Comparison of ENCODE assay signal across 14 mouse cellular contexts in the genomic region with DNA sequence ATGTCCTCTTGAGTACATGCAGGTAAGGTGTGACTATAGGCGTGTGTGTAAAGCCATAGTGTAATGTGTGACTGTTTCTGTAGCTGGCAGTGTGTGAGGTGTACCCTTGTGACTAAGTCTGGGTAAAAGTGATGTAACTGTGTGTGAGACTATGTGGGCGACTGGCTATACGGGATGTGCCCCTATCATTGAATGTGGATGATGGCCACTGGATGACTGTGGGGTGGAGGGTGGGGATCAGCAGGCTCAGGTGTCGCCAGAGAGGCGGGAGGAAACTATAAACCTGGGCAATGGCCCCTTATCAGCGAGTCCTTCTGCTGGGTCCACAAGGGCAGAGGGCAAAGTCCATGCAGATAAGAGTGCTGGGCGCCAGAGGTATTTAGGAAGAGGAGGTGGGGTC. TPM values are rescaled to one million over a fixed set of nuclear protein-coding genes. Genes with fewer than 3 reads are reported as not detected.
DNase-seq lines count a peak whose midpoint lies in the region; ATAC-seq and TF ChIP-seq lines count a peak whose summit lies in the region.
"Had no signal": no experiment of that assay in that cellular context is flagged by ENCODE, and none has a peak within 500 bp of the region (broad histone marks: within the 10 kb centered on the region; RNA-seq: fewer than 3 reads in every experiment).

No protein-coding gene starts in this region.

- H3K9ac ChIP-seq in midbrain, postnatal 0 days (replicated peaks; ENCODE audit: low read length, poor library complexity, severe bottlenecking), result no peak overlapping the region
- H3K9ac ChIP-seq in liver, embryonic 14.5 days (replicated peaks), result no peak overlapping the region
- no peak overlapping the region for H3K9ac ChIP-seq in stomach, postnatal 0 days (ENCODE audit: low read length)
- H3K9ac ChIP-seq: lung, embryonic 15.5 days had no signal

- peaks cover 31% of the 10 kb centered on the region for H3K4me1 ChIP-seq in heart, embryonic 10.5 days
- no peaks in the 10 kb centered on the region for H3K4me1 ChIP-seq in midbrain, postnatal 0 days (ENCODE audit: insufficient read depth, low read length)
- peaks cover 8% of the 10 kb centered on the region for H3K4me1 ChIP-seq in midbrain, embryonic 10.5 days
- H3K4me1 ChIP-seq in liver, embryonic 14.5 days (replicated peaks; ENCODE audit: control insufficient read depth in 2 of 2, insufficient read depth in 2 of 2, low read length in 1 of 2), result peaks cover 3 to 9% of the 10 kb centered on the region in 2 experiments; a peak in 2 of 4 replicates
- H3K4me1 ChIP-seq in stomach, postnatal 0 days (replicated peaks; ENCODE audit: control insufficient read depth, insufficient read depth), result 0 out of 2 replicates have a peak, but pooled peaks cover 2% of the 10 kb centered on the region

- 60% methylated on average over 7 of the region's 7 CpGs for WGBS in heart, embryonic 10.5 days
- 89% methylated on average over 7 of the region's 7 CpGs for WGBS in midbrain, postnatal 0 days
- WGBS in midbrain, embryonic 10.5 days, result 85% methylated on average over 7 of the region's 7 CpGs
- 39% methylated on average over 7 of the region's 7 CpGs for WGBS in liver, embryonic 14.5 days (ENCODE audit: insufficient replicate concordance)
- WGBS in stomach, postnatal 0 days, result 55% methylated on average over 7 of the region's 7 CpGs

- peak; percentile 67 for DNase-seq in heart, embryonic 10.5 days (ENCODE audit: low spot score)
- no peak for DNase-seq in heart, adult 8-10 months (ENCODE audit: low spot score)
- no peak for DNase-seq in midbrain, postnatal 0 days (ENCODE audit: low spot score)
- no peak for DNase-seq in midbrain, embryonic 10.5 days (ENCODE audit: low spot score)
- DNase-seq in liver, embryonic 14.5 days (ENCODE audit: low read depth in 3 of 3, low spot score in 3 of 3), result no peak
- peak; percentile 76 for DNase-seq in stomach, postnatal 0 days (ENCODE audit: low spot score)
- no peak for DNase-seq in MN1 (ENCODE audit: low spot score)
- no peak for DNase-seq in thymus, postnatal 14 days
- DNase-seq: cerebellum, postnatal 36 days; retina, postnatal 1 day; thymus, adult 18-20 months had no signal

- no peak overlapping the region for H3K27ac ChIP-seq in heart, embryonic 10.5 days
- 0 out of 2 replicates have a peak overlapping the region, but pooled peaks have one; percentile 12 for H3K27ac ChIP-seq in midbrain, postnatal 0 days (ENCODE audit: low read depth, low read length)
- H3K27ac ChIP-seq in midbrain, embryonic 10.5 days (replicated peaks), result no peak overlapping the region
- H3K27ac ChIP-seq in liver, embryonic 14.5 days, result no peak overlapping the region
- peak overlapping the region; percentile 61 for H3K27ac ChIP-seq in stomach, postnatal 0 days (replicated peaks)
- H3K27ac ChIP-seq: kidney, postnatal 0 days; lung, embryonic 15.5 days; neural tube, embryonic 13.5 days had no signal

- H3K36me3 ChIP-seq in heart, embryonic 10.5 days, result peaks cover 26% of the 10 kb centered on the region
- 0 out of 2 replicates have a peak, but pooled peaks cover 8% of the 10 kb centered on the region for H3K36me3 ChIP-seq in midbrain, postnatal 0 days (ENCODE audit: insufficient read depth, low read length)
- peaks cover 40% of the 10 kb centered on the region for H3K36me3 ChIP-seq in midbrain, embryonic 10.5 days
- peaks cover 25% of the 10 kb centered on the region for H3K36me3 ChIP-seq in liver, embryonic 14.5 days (replicated peaks; ENCODE audit: control insufficient read depth, insufficient read depth, low read depth)
- 0 out of 2 replicates have a peak, but pooled peaks cover 5% of the 10 kb centered on the region for H3K36me3 ChIP-seq in stomach, postnatal 0 days (ENCODE audit: control insufficient read depth, insufficient read depth, low read length)

- no peak overlapping the region for H3K4me2 ChIP-seq in midbrain, postnatal 0 days (ENCODE audit: low read depth, low read length, poor library complexity, severe bottlenecking)
- peak overlapping the region; percentile 7; the same call in 1 of the 2 replicates for H3K4me2 ChIP-seq in liver, embryonic 14.5 days (ENCODE audit: low read depth)
- no peak overlapping the region; the same call in 1 of the 2 replicates for H3K4me2 ChIP-seq in stomach, postnatal 0 days (replicated peaks; ENCODE audit: low read depth)
- H3K4me2 ChIP-seq: lung, embryonic 15.5 days; neural tube, embryonic 13.5 days had no signal

- no peak for TF ChIP-seq CTCF in midbrain, postnatal 0 days (IDR thresholded peaks at IDR 0.05)
- TF ChIP-seq CTCF in liver, embryonic 14.5 days (IDR thresholded peaks at IDR 0.05; ENCODE audit: low read depth), result no peak
- TF ChIP-seq CTCF in stomach, postnatal 0 days (IDR thresholded peaks at IDR 0.05; ENCODE audit: low read depth), result no peak; the same call in 1 of the 2 replicates

- no peak for TF ChIP-seq EP300 in liver, embryonic 14.5 days (IDR thresholded peaks at IDR 0.05; ENCODE audit: low read depth)
- no peak for TF ChIP-seq EP300 in stomach, postnatal 0 days (optimal IDR thresholded peaks at IDR 0.05)

- H3K27me3 ChIP-seq in heart, embryonic 10.5 days (ENCODE audit: insufficient read depth, poor library complexity, severe bottlenecking), result no peaks in the 10 kb centered on the region
- H3K27me3 ChIP-seq in midbrain, postnatal 0 days (ENCODE audit: insufficient read depth, low read length), result no peaks in the 10 kb centered on the region
- no peaks in the 10 kb centered on the region for H3K27me3 ChIP-seq in midbrain, embryonic 10.5 days (ENCODE audit: low read depth, poor library complexity, severe bottlenecking)
- H3K27me3 ChIP-seq in liver, embryonic 14.5 days (ENCODE audit: control insufficient read depth, insufficient read depth, low read length), result no peaks in the 10 kb centered on the region
- H3K27me3 ChIP-seq in stomach, postnatal 0 days (ENCODE audit: control insufficient read depth, insufficient read depth, low read length), result no peaks in the 10 kb centered on the region
- H3K27me3 ChIP-seq: lung, embryonic 15.5 days; neural tube, embryonic 13.5 days had no signal

- H3K9me3 ChIP-seq in heart, embryonic 10.5 days, result no peaks in the 10 kb centered on the region
- H3K9me3 ChIP-seq in midbrain, postnatal 0 days (ENCODE audit: low read length), result no peaks in the 10 kb centered on the region
- H3K9me3 ChIP-seq in midbrain, embryonic 10.5 days (replicated peaks), result no peaks in the 10 kb centered on the region
- H3K9me3 ChIP-seq in liver, embryonic 14.5 days (ENCODE audit: control insufficient read depth, low read length), result no peaks in the 10 kb centered on the region
- no peaks in the 10 kb centered on the region for H3K9me3 ChIP-seq in stomach, postnatal 0 days (ENCODE audit: control insufficient read depth, low read length)
- H3K9me3 ChIP-seq: lung, embryonic 15.5 days; neural tube, embryonic 13.5 days had no signal

- ATAC-seq in midbrain, postnatal 0 days (ENCODE audit: low FRiP score), result no peak
- peak; percentile 16; the same call in 1 of the 2 replicates for ATAC-seq in liver, embryonic 14.5 days (ENCODE audit: insufficient read depth)
- peak; percentile 49 for ATAC-seq in stomach, postnatal 0 days (ENCODE audit: low FRiP score, low TSS enrichment)

- no peak overlapping the region for H3K4me3 ChIP-seq in heart, embryonic 10.5 days
- H3K4me3 ChIP-seq in midbrain, postnatal 0 days (ENCODE audit: low read depth, low read length), result no peak overlapping the region
- no peak overlapping the region for H3K4me3 ChIP-seq in midbrain, embryonic 10.5 days
- H3K4me3 ChIP-seq in liver, embryonic 14.5 days (ENCODE audit: insufficient read depth in 1 of 2, low read depth in 2 of 2, low read length in 2 of 2), result no peak overlapping the region
- H3K4me3 ChIP-seq in stomach, postnatal 0 days (ENCODE audit: low read depth, low read length), result no peak overlapping the region
- H3K4me3 ChIP-seq: lung, embryonic 15.5 days; neural tube, embryonic 13.5 days had no signal

RNA-seq across cellular contexts. Expression of a gene that starts 17.5 kb away (rescaled TPM):
- 433 and 498 TPM in 2 replicates for polyA plus RNA-seq in heart, embryonic 10.5 days (2016; fragmentation: Nextera tagmentation; extraction: Ambion mirVana)
- total RNA-seq in heart, adult 8-10 months (2022), result 10 to 100 TPM; 52.6 to 73.3 (median 70.5) TPM
- total RNA-seq in midbrain, postnatal 0 days (2014; rRNA removed), result 119 and 193 TPM in 2 replicates
- 284 and 296 TPM in 2 replicates for polyA plus RNA-seq in midbrain, postnatal 0 days (2015; fragmentation: Nextera tagmentation; extraction: Ambion mirVana)
- polyA plus RNA-seq in midbrain, embryonic 10.5 days (2016; fragmentation: Nextera tagmentation; extraction: Ambion mirVana), result 789 and 839 TPM in 2 replicates
- 91.1 and 123 TPM in 2 replicates for polyA plus RNA-seq in liver, embryonic 14.5 days (2012; rRNA removed)
- polyA plus RNA-seq in liver, embryonic 14.5 days (2014; fragmentation: Nextera tagmentation; extraction: Ambion mirVana), result 269 and 272 TPM in 2 replicates
- 279 and 305 TPM in 2 replicates for polyA plus RNA-seq in stomach, postnatal 0 days (2015; fragmentation: Nextera tagmentation; extraction: Ambion mirVana)

RNA-seq across cellular contexts. Expression of a gene that starts 40.9 kb away (rescaled TPM):
- polyA plus RNA-seq in heart, embryonic 10.5 days (2016; fragmentation: Nextera tagmentation; extraction: Ambion mirVana), result 31.3 and 33.1 TPM in 2 replicates
- total RNA-seq in heart, adult 8-10 months (2022), result 10 to 100 TPM; 11.7 to 32.6 (median 22.3) TPM
- 44.4 and 57.7 TPM in 2 replicates for total RNA-seq in midbrain, postnatal 0 days (2014; rRNA removed)
- polyA plus RNA-seq in midbrain, postnatal 0 days (2015; fragmentation: Nextera tagmentation; extraction: Ambion mirVana), result 220 and 237 TPM in 2 replicates
- 19.1 and 24.8 TPM in 2 replicates for polyA plus RNA-seq in midbrain, embryonic 10.5 days (2016; fragmentation: Nextera tagmentation; extraction: Ambion mirVana)
- polyA plus RNA-seq in liver, embryonic 14.5 days (2012; rRNA removed), result 2.6 and 3.0 TPM in 2 replicates
- 6.5 and 7.0 TPM in 2 replicates for polyA plus RNA-seq in liver, embryonic 14.5 days (2014; fragmentation: Nextera tagmentation; extraction: Ambion mirVana)
- 484 and 502 TPM in 2 replicates for polyA plus RNA-seq in stomach, postnatal 0 days (2015; fragmentation: Nextera tagmentation; extraction: Ambion mirVana)

RNA-seq across cellular contexts. Expression of a gene that starts 42.1 kb away (rescaled TPM):
- 92.2 and 93.7 TPM in 2 replicates for polyA plus RNA-seq in heart, embryonic 10.5 days (2016; fragmentation: Nextera tagmentation; extraction: Ambion mirVana)
- 10 to 100 TPM; 26.4 to 31.4 (median 29.0) TPM for total RNA-seq in heart, adult 8-10 months (2022)
- total RNA-seq in midbrain, postnatal 0 days (2014; rRNA removed), result 44.2 and 58.1 TPM in 2 replicates
- 42.1 and 47.9 TPM in 2 replicates for polyA plus RNA-seq in midbrain, postnatal 0 days (2015; fragmentation: Nextera tagmentation; extraction: Ambion mirVana)
- 115 and 130 TPM in 2 replicates for polyA plus RNA-seq in midbrain, embryonic 10.5 days (2016; fragmentation: Nextera tagmentation; extraction: Ambion mirVana)
- 24.5 and 31.8 TPM in 2 replicates for polyA plus RNA-seq in liver, embryonic 14.5 days (2012; rRNA removed)
- polyA plus RNA-seq in liver, embryonic 14.5 days (2014; fragmentation: Nextera tagmentation; extraction: Ambion mirVana), result 29.2 and 32.7 TPM in 2 replicates
- polyA plus RNA-seq in stomach, postnatal 0 days (2015; fragmentation: Nextera tagmentation; extraction: Ambion mirVana), result 64.8 and 68.7 TPM in 2 replicates

Comparison
In these comparisons a context has a peak if more than half of its experiments do, and no peak if none do; other contexts are left out.
1. DNase-seq: peak in heart, embryonic 10.5 days (single experiment) and stomach, postnatal 0 days (single experiment); none in heart, adult 8-10 months (single experiment), midbrain, postnatal 0 days (single experiment), midbrain, embryonic 10.5 days (single experiment), liver, embryonic 14.5 days (0 of 3), MN1 (single experiment) and thymus, postnatal 14 days (single experiment).
2. H3K27ac ChIP-seq: peak in midbrain, postnatal 0 days (single experiment) and stomach, postnatal 0 days (single experiment); none in heart, embryonic 10.5 days (single experiment), midbrain, embryonic 10.5 days (single experiment) and liver, embryonic 14.5 days (single experiment).